Mouse (Mus musculus) ES-E14 (cell line): ENCODE data around the gene Vps35.

Experiments
- CHD2 ChIP-seq: IDR thresholded peaks from 2 replicates; pipeline ENCODE4 v1.6.1; 2014; ENCODE audit warnings: mild to moderate bottlenecking, low read depth, low read length, inconsistent platforms
- HCFC1 ChIP-seq: IDR thresholded peaks from 2 replicates; pipeline ENCODE4 v1.6.1; 2012; ENCODE audit warnings: low read length, inconsistent platforms, borderline replicate concordance; ENCODE audit not compliant: insufficient read depth
- MAFK ChIP-seq: IDR thresholded peaks from 2 replicates; pipeline ENCODE4 v1.6.1; 2014; ENCODE audit warnings: mild to moderate bottlenecking, low read depth, low read length, inconsistent platforms; ENCODE audit not compliant: insufficient read depth
- ZC3H11A ChIP-seq: IDR thresholded peaks from 2 replicates; pipeline ENCODE4 v1.6.1; 2012; ENCODE audit warnings: low read depth, mild to moderate bottlenecking, inconsistent platforms, low read length, borderline replicate concordance
- ZNF384 ChIP-seq: IDR thresholded peaks from 2 replicates; pipeline ENCODE4 v1.6.1; 2012; ENCODE audit warnings: low read depth, low read length, inconsistent platforms

DNA sequence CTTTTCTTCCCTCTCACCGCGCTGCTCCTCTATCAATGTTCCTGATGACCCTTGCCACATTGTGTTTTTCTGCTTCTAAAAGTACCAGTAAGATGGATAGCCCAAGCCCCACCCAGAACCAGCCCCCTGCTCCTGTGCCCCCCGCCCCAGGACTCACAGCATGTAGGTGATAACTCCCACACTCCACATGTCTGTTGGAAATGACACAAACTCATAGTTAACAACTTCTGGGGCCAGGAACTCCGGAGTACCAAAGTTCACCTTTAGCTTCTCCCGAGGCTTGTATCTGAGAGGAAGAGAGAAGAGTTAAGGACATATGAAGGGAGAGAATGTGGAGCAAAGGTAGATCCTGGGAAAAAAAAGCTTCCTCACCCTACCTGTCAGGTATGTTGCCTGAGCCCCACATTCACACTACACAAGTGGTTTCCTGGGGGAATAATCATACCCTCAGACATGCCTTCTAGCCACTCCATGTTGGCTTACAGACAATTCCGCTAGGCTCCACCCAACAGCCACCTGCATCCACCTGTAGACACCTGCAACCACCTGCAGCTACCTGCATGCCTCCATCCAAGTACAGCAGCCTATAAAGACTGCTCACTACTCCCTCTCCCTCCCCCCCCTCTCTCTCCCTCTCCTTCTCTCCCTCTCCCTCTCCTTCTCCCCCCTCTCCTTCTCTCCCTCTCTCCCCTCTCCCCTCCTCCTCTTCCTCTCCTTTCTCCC, 36.8 kb upstream of the Vps35 start:
- TF ChIP-seq CHD2 = no peak
- no peak for TF ChIP-seq MAFK
- TF ChIP-seq ZC3H11A = no peak
- TF ChIP-seq ZNF384 = no peak
- TF ChIP-seq HCFC1 = no peak
